Mouse (Mus musculus): ENCODE data around the gene Hhipl1.
A peak's percentile ranks its signal among the peaks of the same experiment; 100 is the strongest.

Hhipl1 gene

DNA sequence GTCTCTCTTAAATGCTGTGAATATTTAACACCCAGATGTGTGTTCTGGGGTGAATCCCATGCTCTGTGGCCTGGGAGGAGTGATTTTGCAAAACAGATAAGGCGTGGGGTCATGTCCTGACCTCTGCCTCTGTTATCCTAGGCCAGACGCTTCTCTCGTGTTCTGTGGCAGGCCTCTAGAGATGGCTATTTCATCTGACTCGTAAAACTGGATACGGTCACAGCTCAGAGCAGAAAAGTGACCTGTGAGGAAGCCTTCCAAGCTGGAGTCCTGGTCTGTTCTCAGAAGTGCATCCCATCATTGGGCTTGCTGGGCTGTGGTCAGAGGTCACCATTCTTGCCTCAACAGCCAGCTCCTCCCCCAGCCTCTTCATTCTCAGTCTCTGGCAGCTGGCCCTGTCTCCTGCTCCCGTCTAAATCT is 6.4 kb downstream of the Hhipl1 start:
- DNase-seq (ENCODE audit: low spot score), result no peak

DNA sequence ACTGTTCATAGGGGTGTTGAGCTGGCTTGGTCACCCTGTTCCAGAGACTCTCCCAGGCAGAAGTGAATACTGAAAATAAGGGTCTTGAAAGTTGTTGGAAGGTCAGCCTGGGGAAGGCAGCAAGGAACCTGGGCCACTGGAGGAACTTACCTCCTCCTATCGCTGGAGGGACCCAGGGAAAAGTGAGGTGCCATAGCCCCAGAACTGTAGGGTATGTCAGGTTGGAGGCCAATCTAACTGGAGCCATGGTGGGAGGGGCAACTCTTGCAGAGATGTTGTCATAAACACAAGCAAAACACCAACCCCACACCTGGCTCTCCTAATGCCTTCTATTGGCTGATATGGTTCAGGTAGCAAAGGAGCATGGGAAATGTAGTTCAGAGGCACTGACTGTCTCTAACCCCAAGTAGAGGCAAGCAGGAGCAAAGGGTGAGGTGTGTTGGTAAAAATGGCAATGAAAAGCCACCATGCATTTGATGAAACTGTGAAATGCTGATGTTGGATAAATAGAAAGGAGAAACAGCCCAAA is 7.2 kb downstream of the Hhipl1 start:
- no peak for DNase-seq (ENCODE audit: low spot score)

DNA sequence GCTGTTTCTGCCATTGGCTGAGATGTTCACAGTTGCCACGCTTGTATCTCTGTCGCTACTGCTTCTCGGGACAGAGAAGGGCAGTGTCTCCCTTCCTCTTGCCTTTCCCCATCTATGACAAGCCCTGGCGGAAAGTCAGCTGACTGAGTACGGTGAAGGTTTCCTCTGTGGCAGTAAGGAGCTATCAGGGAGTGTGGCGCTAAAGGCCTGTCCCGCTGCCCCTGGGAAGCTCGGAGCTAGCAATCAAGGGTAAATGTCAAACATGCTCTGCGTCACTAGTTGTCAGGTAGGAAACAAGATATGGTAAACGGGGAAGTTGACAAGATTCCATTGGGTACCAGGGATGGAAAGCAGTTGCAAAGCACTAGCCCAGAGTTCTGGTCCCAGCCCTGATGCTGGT is 9.7 kb downstream of the Hhipl1 start:
- DNase-seq (ENCODE audit: low spot score), result no peak

DNA sequence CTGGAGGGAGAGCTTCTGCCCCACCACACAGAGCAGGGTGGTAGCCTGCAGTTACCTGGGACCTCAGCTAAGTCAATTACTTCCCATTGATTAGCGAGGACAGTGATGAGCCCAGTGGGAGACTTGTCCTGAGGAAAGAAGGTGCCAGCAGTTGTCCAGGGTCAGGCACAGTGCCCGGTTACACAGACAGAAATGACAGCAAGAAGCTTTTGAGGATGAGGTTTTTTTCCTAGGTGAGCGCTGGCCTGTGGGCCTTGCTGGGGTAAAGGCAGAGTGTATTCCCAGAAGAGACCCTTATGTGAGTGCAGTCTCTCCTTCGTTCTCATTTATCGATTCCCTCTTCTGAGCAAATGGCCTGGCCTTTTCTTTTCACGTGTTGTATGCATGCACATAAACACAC is 10.6 kb downstream of the Hhipl1 start:
- no peak for DNase-seq (ENCODE audit: low spot score)

DNA sequence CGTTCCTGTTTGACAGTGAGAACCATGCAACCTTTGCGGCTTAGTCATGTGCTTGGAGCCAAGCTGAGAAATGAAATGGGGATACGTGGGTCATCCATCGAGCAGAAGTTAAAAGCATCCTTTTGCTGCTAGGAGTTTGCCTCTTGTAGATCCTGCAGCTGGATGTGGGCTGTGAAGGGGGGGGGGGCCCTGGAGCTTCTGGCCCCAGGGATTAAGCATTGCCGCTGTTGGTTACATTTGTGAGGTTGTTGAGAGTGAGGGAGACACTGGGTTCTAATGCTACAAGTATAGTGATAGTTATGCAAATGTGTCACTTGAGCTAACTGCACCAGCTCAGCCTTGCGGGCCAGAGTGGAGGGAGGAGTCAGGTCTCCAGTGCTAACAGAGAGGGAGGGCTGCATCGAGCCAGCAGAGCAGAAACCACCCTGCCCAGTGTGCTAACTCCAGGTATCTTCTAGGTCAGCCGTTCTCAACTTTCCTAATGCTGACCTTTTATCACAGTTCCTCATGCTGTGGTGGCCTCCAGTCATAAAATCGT is 11.2 kb downstream of the Hhipl1 start:
- DNase-seq (ENCODE audit: low spot score), result no peak

DNA sequence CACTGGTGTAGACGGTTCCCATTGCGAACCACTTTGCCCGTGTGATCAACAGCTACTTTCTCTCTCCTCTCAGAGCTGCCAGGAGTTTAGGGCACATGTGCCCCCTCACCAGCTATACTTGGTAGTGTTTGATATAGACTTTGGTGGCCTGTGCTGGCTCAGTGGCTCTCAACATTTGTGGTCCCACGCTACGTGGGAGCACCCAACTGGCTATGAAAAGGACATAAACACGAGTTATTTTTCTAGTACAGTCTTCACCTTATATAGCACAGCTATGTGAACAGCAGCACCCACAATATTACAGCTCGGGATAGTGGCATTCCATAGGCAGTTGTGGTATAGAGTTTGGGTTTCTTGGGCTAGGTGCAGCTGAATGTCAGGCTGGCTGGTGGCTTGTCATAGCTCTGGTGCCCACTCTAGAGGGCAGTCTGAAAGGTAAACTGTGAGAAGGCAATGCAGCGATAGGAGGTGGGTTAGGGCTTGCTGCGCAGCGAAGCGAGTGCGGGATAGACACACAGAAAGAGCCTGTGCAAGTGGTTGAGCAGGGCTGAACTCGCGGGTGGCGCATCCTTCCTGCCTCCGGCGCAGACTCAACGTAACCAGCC is 11.9 kb downstream of the Hhipl1 start:
- DNase-seq (ENCODE audit: low spot score), result no peak

DNA sequence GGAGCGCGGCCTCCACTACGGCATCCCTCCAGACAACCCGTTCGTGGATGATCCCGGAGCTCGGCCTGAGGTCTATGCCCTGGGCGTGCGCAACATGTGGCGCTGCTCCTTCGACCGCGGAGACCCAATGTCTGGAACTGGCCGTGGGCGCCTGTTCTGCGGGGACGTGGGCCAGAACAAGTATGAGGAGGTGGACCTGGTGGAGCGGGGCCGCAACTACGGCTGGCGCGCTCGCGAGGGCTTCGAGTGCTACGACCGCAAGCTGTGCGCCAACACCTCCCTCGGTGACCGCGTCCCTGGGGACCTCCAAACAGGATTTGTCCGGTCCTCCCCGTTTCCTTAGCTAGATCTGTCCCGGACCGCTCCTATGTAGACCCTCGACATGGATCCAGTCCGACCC is 12.4 kb downstream of the Hhipl1 start:
- DNase-seq (ENCODE audit: low spot score), result no peak

DNA sequence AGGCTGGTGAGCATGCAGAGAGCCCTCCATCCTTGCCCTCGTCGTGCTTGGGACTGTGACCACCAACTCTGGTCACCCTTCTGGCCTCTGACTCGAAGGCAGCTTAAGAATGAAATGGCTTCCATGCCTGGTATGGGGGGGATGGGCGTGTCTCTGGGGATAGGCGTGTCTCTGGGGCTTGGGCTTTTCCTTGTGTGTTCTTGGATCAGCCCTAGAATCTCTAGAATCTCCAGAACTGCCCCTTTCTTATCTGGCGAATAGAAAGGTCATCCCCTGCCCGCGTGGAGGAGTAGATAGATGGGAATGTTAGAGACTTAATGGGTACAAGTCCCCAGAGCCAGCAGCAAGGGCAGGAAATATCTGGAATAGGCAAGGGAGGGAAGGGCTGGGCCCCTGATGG is 14.0 kb downstream of the Hhipl1 start:
- DNase-seq (ENCODE audit: low spot score), result no peak

DNA sequence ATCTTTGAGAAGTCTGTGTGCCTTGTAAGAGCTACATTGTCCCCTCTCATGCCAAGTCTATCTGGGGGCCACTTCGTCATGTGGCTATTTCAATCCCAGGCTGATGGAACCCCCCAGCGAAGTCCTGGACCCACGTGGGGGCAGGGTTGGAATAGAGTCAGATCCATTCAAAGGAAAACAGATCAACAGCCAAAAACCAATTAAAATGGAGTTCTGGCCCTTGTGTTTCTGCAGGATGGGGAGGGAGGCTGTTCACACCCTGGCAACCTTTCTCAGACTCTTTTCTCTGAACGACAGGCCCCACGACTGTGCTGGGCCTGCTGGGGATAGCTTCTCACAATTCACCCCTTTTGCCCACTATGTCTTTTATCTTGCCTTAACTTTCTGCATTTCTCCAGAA is 20.3 kb downstream of the Hhipl1 start:
- no peak for DNase-seq (ENCODE audit: low spot score)

DNA sequence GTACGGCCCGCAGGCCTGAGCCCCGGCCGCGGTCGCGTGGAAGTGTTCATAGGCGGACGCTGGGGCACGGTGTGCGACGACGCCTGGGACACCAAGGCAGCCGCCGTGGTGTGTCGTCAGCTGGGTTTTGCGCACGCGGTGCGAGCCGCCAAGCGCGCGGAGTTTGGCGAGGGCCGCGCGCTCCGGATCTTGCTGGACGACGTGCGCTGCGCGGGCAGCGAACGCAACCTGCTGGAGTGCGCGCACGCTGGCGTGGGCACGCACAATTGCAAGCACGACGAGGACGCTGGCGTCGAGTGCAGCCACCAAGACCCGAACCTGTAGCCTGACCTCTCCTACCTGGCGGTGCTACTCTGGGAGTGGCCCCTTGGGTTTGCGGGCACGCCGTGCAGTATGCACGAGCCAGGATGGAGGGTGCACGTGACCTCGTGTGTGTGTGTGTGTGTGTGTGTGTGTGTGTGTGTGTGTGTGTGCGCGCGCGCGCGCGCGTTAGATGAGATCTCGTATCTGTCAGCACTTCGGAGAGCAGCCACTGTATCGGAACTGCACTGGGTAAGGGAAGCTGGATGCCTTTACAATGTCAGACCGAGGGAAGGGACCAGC is 21.9 kb downstream of the Hhipl1 start:
- DNase-seq (ENCODE audit: low spot score), result no peak

DNA sequence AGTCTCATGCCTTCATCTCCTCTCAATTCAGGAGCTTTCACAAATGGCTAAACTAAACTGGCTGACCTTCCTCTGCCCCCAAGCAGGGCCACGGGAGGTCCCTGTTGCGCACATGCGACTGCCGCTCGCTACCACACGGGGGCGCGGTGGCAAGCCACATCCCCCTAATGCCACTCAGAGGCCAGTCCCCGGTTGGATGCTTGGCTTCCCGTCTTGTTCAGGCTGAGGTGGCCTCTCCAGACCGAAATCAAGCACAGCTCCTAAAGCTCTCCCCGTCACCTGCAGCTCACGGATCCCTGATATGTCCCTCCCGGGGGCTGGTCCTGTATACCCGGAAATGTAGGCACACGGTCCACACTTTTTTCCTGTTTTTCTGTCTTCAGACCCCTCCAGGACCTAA is 27.0 kb downstream of the Hhipl1 start:
- peak; percentile 40 for DNase-seq (ENCODE audit: low spot score)

DNA sequence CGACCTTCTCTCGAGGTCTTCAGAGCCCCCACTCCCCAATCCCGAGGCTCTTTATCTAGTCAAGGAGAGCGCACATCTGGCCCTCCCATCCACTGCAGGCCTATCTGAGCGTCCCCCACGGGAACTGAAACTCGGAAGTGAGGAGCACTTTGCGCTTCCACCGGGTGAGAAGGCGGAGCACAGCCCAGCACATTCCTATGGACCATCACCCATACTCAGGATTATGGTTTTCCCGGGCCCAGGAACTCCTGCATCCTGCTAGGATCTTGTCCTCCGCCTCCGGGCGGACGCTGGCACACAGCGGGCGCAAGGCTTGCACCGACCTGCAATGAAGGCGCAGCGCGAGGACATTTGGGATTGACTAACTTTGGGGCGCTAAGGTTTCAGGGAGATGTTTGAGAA is 27.4 kb downstream of the Hhipl1 start:
- DNase-seq (ENCODE audit: low spot score), result no peak

DNA sequence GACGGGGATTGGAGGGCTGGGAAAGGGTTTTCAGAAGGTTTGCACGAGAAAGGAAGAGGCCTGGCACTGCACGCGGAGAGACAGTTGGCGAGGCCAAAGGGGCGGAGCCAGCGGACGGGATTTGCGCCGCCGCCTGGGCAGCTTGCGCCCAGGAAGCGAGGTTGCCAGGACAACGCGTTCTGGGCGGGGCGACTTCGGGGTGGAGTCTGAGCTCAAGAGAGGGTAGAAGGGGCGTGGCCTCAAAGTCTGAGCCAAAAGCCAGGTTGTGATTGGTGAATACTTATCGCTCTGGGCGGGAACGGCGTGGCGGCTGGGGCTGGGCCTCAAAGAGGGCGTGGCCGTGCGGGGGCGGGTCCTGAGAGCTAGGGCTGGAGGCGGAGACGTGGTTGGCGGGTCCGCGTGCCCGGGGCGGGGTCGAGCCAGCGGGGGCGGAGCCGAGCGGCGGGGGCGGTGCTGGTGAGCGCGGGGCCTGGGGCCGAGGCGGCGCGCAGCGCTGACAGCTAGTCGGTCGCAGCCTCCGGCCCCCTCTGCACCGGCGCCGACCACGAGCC is 27.9 kb downstream of the Hhipl1 start, which contains the start of gene Cyp46a1:
Gene Cyp46a1, plus strand, starts transcription at position 487 of the 551 bp plus-strand sequence.
- peak; percentile 86 for DNase-seq (ENCODE audit: low spot score)

DNA sequence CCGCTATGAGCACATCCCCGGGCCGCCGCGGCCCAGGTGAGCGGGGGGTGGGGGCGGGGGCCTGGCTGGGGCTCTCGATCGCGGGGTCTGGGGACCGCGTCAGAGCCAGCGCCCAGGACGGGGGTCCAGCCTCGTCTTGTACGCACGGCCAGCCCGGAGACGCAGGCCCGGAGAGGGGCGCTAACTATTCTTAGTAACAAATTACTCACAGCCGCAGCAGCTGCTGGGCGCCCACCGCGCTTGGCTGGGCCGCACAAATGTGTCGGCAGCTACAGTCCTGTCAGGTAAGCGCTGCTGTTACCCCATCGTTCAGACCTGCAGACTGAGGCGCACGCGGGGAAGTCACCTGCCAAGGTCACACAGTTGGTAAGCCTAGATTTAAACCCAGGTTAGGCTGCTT is 28.5 kb downstream of the Hhipl1 start:
- DNase-seq (ENCODE audit: low spot score), result no peak

DNA sequence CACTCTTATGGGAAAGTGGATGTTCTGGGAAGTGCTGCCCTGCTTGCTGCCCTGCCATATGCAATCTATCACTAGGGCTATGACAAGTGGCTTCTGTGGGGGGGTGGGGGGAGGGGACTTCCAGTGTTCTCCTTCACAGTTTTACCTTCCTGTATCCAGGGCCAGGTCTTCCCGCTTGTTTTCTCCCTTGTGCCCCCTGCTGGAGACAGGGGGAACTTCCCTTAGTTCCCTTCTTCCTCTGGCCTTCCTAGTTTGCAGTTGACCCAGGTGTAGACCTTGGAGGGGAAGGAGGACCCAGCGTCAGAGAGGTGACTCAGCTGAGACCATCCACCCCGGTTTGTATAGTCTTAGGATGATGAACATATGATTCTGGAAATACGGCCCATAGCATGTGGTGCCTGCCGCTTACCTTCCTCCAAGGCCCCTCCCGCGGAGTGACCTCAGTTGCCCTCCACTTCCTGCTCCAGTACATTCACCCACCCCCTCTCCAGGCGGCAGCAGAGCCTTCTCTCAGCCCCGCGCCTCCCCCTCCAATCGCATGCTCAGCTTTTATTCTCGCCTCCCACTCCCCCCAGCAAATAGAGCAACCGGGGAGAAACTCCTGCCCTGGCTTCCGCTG is 32.6 kb downstream of the Hhipl1 start:
- no peak for DNase-seq (ENCODE audit: low spot score)

DNA sequence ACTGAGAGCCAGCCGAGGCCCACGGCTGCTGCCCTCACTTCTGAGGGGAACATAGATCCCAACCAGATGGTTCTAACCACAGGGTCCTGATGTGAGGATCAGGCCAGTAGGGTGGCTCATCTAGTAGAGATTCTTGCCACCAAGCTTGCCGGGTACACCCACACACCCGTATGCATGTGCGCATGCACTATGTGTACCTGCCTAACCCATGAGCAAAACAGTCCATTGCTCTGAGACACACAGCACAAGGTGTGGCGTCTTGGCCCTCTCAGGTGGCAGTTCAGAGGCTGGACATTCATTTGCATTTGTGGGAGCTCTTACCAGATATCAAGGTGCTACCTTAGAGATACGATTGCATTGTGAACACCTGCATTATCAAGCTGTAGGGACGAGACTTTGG is 42.1 kb downstream of the Hhipl1 start:
- DNase-seq (ENCODE audit: low spot score), result no peak

DNA sequence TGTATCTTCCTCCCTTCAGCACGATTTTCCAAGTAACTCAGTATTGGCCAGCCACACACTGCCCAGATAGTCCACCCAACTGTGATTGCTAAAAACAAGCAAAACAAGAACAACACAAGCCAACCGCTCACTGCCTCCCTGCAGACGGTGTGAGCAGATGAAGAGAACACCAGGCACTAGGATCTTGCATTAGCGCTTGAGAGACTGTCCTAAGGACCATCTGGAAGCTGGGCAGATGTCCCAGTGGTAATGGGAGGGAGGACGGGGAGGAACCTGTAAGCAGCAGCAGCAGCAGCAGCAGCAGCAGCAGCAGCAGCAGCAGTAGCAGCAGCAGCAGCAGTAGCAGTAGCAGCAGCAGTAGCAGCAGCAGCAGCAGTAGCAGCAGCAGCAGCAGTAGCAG is 43.0 kb downstream of the Hhipl1 start:
- no peak for DNase-seq (ENCODE audit: low spot score)

DNA sequence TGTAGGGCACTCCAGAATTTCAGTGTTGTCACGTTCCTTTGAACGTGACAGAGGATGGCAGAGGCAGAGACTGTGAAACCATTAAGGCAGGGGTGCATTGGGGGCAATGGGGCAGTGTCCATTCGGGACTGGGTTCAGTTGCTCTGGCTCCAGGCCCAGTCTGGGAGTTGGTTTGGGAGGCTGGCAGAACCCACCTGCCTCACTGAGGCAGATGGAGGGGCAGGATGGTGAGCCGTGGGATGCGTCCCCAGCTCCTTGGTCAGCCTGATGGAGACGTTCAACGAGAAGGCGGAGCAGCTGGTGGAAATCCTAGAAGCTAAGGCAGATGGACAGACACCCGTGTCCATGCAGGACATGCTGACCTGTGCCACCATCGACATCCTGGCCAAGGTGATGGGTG is 44.9 kb downstream of the Hhipl1 start:
- DNase-seq (ENCODE audit: low spot score), result no peak

DNA sequence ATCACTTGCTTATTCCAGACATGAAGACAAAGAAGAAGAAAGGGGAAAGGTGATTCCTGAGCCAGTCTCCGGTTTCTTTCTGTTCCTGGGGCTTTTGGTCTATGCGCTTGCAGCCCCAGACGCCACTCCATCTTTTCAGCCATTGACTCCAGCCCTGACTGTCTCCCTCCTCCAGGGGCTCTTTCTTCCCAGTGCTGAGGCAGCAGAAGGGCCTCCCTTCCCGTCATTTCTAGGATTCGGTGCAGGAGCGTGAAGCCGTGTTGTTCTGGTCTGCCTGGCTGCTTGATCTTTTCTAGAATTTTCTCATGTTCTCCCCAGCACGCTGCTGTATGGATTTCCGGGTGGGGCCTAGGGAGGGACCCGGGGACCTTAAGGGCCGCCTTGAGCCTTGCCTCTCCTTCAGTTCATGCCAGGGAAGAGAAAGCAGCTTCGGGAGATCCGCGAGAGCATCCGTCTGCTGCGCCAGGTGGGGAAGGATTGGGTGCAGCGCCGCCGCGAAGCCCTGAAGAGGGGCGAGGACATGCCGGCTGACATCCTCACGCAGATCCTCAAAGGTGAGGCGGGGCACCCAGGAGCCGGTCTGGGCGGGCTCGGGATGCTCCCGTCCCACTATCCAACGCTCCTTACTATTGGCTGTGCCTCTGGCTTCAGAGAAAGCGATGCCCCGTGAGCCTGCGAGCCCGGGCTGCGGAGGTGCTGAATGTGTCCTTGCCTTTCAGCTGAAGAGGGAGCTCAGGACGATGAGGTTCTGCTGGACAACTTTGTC is 46.5 kb downstream of the Hhipl1 start:
- DNase-seq (ENCODE audit: low spot score), result no peak

DNA sequence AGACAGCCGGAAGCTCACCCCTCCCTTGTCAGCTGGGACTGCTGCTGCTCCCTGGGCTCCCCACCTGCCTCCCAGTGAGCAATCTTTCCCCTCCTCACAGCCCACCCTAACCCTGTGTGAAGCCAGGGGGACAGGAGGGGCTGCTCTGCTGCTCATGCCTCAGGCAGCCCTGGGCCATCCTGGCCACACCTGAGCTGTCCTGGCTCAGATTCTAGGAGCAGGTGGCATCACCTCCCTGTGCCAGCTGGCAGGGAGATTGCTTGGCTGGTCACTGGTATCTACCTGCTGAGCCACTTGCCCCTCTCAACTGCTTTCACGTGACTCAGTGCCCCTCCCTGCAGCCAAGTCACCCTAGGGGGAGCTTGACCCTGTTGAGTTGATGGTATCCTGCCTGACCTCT is 48.2 kb downstream of the Hhipl1 start:
- no peak for DNase-seq (ENCODE audit: low spot score)

DNA sequence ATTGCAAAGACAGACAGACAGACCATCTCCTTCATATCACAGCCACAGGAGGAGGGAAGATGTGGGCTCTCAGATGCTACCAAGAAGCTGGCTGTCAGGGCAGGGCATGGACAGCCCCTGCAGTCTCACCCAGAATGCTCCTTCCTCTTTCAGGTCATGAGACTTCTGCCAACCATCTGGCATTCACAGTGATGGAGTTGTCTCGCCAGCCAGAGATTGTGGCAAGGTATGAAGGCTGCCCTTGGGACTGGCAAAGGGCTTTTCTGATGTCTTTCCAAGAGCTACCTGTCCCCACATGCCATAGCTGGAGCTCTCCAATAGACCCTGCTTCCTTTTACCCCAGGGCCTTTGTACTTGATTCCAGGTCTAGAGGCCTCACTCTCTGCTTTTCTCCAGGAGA is 49.2 kb downstream of the Hhipl1 start:
- no peak for DNase-seq (ENCODE audit: low spot score)

DNA sequence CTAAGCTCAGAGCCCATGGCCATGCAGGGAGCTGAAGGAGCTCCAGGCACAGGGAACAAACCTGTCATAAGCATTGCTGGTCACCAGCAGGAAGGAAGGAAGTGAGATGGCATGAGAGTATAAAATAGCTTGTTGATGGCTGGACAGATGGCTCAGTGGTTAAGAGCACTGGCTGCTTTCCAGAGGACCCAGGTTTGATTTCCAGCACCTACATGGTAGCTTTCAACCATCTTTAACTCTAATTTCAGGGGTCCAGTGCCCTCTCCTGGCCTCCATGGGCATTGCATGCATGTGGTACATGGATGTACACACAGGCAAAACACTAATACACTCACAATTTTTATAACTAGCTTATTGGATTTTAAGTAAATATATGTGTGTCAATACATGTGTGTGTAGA is 49.9 kb downstream of the Hhipl1 start:
- DNase-seq (ENCODE audit: low spot score), result no peak

Measured in c-Kit-positive CD71-positive TER-119-positive erythroid progenitor cells, embryonic 14.5 days (primary cell).